Mouse (Mus musculus): Measurements from ENCODE around the gene Xirp2. TPM values are rescaled to one million over a fixed set of nuclear protein-coding genes. Genes with fewer than 3 reads are reported as not detected.
A peak's percentile ranks its signal among the peaks of the same experiment; 100 is the strongest.

Xirp2 gene
- polyA plus RNA-seq, 1 experiment, result not detected

DNA sequence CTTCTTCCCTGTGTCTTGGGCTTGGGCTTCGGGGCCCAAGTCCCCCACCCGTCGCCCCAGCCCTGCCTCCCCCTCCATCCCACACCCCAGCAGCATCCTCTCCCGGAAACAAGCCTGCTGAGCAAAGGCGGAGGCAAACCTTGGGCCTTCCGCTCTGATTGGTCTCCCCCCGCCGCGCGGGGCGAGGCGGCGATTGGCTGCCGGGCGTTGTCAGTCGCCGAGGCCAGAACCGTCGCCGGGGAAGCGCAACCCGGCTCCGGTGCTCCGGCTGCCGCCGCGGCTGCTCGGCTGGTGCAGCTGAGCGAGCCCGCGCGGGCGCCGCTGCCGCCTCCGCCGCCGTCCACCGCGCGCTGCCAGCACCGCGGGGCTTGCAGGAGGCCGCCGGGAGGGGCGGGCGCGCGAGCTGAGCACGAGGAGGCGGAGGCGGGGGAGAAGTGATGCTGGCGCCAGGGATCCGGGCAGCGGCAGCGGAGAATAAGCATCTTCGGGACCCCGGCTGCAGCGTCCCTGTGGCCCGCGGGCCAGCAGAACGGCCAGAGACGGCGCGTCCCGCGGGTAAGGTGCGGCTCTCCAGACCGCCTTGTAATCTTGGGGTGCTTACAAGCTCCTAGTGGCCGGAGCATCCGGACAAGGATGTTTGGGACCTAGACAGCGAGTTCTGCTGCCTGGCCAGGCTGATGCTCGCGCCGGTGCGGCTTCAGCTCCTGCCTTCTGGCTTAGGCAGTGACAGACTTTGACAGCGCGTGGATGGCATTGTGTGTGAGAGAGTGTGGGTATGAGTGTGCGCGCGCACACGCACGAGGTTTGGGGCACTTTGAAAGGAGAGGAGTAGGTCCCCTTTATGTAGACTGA lies 119.9 kb downstream of the Xirp2 start, which contains the start of gene B3galt1:
B3galt1 (plus strand) TSS at position 392 of the 852 bp plus-strand sequence.
- under 1% methylated on average over 82 of the region's 83 CpGs for WGBS
- H3K27ac ChIP-seq (ENCODE audit: insufficient read depth, low read length), result peak within 1 kb of the TSS; percentile 82
- TF ChIP-seq CTCF (IDR thresholded peaks at IDR 0.05; ENCODE audit: borderline replicate concordance, insufficient read depth, low read depth, low read length) (no peak), POLR2A (IDR thresholded peaks at IDR 0.05; ENCODE audit: borderline replicate concordance, insufficient read depth, low read length) (peak; percentile 51)
- no peaks in the 10 kb centered on the region for H3K27me3 ChIP-seq (ENCODE audit: control insufficient read depth, insufficient read depth, low read length)
- peak within 1 kb of the TSS; percentile 72 for H3K4me3 ChIP-seq (replicated peaks; ENCODE audit: insufficient read depth, low read depth, low read length)
- no peaks in the 10 kb centered on the region for H3K4me1 ChIP-seq (ENCODE audit: control insufficient read depth, insufficient read depth, low read length)
- peak; percentile 94 to 96 for DNase-seq

DNA sequence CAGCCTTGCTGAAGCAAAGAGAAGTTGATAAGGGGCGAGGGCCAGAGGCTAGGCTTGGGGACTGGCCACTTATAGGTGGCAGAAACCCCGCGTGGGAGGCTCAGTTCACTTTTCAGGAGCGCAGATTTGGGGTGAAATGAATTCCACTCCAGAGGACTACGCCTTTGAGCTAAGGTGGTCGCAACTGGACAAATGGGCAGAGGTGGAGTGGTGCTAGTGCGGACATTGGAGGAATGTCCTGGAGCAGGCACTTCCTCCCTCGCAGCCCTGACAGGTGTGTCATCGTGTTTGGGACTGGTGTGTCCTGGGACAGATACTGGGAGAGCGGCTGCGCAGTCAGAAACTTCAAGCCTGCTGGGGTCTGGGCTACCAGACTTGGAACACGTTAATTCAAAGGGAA lies 120.8 kb downstream of the Xirp2 start:
- no peaks in the 10 kb centered on the region for H3K27me3 ChIP-seq (ENCODE audit: control insufficient read depth, insufficient read depth, low read length)
- TF ChIP-seq CTCF (IDR thresholded peaks at IDR 0.05; ENCODE audit: borderline replicate concordance, insufficient read depth, low read depth, low read length) (no peak), POLR2A (IDR thresholded peaks at IDR 0.05; ENCODE audit: borderline replicate concordance, insufficient read depth, low read length) (no peak)
- H3K4me3 ChIP-seq (replicated peaks; ENCODE audit: insufficient read depth, low read depth, low read length), result peak overlapping the region; percentile 72
- DNase-seq, result peak in 1 of 2 experiments; percentile 16
- H3K27ac ChIP-seq (ENCODE audit: insufficient read depth, low read length), result no peak overlapping the region
- WGBS, result 1% methylated on average over 12 of the region's 12 CpGs
- no peaks in the 10 kb centered on the region for H3K4me1 ChIP-seq (ENCODE audit: control insufficient read depth, insufficient read depth, low read length)

DNA sequence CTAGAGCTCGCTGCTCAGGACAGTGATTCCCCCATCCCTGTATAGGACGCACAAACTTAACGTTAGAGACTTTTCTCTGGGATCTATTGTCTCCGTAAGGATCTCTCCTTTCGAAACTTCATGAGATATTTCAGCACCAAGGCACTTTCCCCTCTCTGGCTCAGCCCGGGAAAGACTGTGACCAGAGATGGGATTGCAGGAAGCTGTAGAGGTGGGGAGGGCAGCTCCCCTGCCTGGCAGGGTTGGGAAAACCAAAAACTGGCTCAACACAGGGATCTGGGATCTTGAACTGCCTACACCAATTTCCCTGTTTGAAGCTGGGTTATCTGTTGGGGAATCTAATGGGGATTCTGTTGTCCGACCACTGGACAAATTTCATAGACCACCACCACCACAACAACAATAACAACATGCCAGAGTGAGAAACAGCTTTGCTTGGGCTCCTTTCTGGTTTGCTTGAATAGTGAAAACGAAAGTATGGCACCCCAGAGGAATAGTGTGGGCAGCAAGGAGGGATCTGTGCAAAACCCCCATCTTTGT lies 121.4 kb downstream of the Xirp2 start:
- Histone ChIP-seq H3K27ac (ENCODE audit: insufficient read depth, low read length) (no peak overlapping the region), H3K27me3 (ENCODE audit: control insufficient read depth, insufficient read depth, low read length) (no peaks in the 10 kb centered on the region), H3K4me1 (ENCODE audit: control insufficient read depth, insufficient read depth, low read length) (no peaks in the 10 kb centered on the region), H3K4me3 (replicated peaks; ENCODE audit: insufficient read depth, low read depth, low read length) (peak overlapping the region; percentile 72)
- WGBS, result 6% methylated on average over 8 of the region's 8 CpGs
- TF ChIP-seq CTCF (IDR thresholded peaks at IDR 0.05; ENCODE audit: borderline replicate concordance, insufficient read depth, low read depth, low read length) (no peak), POLR2A (IDR thresholded peaks at IDR 0.05; ENCODE audit: borderline replicate concordance, insufficient read depth, low read length) (no peak)
- DNase-seq, result peak; percentile 32 to 33

Other genes with a start within 250 kb of the Xirp2 start
- not detected in 2 replicates for gene Gm21830, start 32.3 kb upstream of the Xirp2 start, polyA plus RNA-seq (2012; rRNA removed)
- gene Gm26727, start 12.8 kb upstream of the Xirp2 start, polyA plus RNA-seq (2012; rRNA removed), result not detected in 2 replicates
- gene B3galt1, start 119.9 kb downstream of the Xirp2 start, polyA plus RNA-seq (2012; rRNA removed), result 16.3 and 18.9 TPM in 2 replicates